Mouse (Mus musculus): ENCODE measurements around the gene Gm27179. TPM values are rescaled to one million over a fixed set of nuclear protein-coding genes. Genes with fewer than 3 reads are reported as not detected.
"Not testable (repeated sequence)": the region's sequence is repeated elsewhere in the genome, so short reads cannot be mapped to it uniquely, and the experiment has no call there.

Gm27179 gene
- total RNA-seq, 4 experiments from 2014 or later = not detected

GRCm38 (mm10) chr14:69473941-69474646 is 38.3 kb downstream of the Gm27179 start:
- not testable (repeated sequence) for DNase-seq (ENCODE audit: low spot score in 2 of 2)

- DNase-seq (ENCODE audit: low spot score in 2 of 2) = not testable (repeated sequence)
Measured at GRCm38 (mm10) chr14:69473322-69473721, 39.0 kb downstream of the Gm27179 start.

- not testable (repeated sequence) for DNase-seq (ENCODE audit: low spot score in 2 of 2)
Measured at GRCm38 (mm10) chr14:69470122-69470708, 42.1 kb downstream of the Gm27179 start.

GRCm38 (mm10) chr14:69467612-69468366 is 44.6 kb downstream of the Gm27179 start:
- not testable (repeated sequence) for DNase-seq (ENCODE audit: low spot score in 2 of 2)

- not testable (repeated sequence) for DNase-seq (ENCODE audit: low spot score in 2 of 2)
Measured at GRCm38 (mm10) chr14:69464465-69464864, 47.9 kb downstream of the Gm27179 start.

Other genes starting within 250 kb of the Gm27179 start
- gene Synb, start 218.2 kb downstream of the Gm27179 start, total RNA-seq (2022) = under 1 TPM in 2 of 4 experiments, not detected in 2; 0.11 TPM
- 1 to 10 TPM; 6.2 to 9.8 (median 7.6) TPM for gene Gm16867, start 9.2 kb downstream of the Gm27179 start, total RNA-seq (2022)
- 10 to 100 TPM; 37.9 to 45.0 (median 43.1) TPM for gene Entpd4b, start 42.9 kb upstream of the Gm27179 start, total RNA-seq (2022)

Data from left cerebral cortex, adult 8-10 months (tissue).